Mouse (Mus musculus): ENCODE data around the gene Sox9. TPM values are rescaled to one million over a fixed set of nuclear protein-coding genes. Genes with fewer than 3 reads are reported as not detected.

Gene Sox9
- 48.4 and 60.3 TPM in 2 replicates for polyA plus RNA-seq (2015; fragmentation: Nextera tagmentation; extraction: Ambion mirVana)

DNA sequence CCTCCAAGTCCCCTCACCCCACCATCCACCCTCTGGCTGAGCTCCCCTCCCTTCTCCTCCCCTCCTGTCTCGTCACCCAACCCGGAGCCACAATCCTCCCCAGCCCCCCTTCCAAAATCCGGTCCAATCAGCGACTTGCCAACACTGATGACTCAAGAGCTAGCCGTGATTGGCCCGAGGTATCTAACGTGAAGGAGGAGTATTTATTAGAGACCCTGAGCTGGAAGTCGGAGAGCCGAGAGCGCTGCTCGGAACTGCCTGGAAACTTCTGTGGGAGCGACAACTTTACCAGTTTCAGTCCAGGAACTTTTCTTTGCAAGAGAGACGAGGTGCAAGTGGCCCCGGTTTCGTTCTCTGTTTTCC is at the start of gene Sox9:
Gene Sox9 (plus strand): TSS at position 231 of the 363 bp plus-strand sequence.
- Histone ChIP-seq H3K9ac (replicated peaks; ENCODE audit: low read depth, low read length) (peak within 1 kb of the TSS; percentile 56), H3K27me3 (replicated peaks; ENCODE audit: control insufficient read depth, insufficient read depth, low read length) (no peaks in the 10 kb centered on the region; the same call in none of the 2 replicates), H3K27ac (ENCODE audit: low read length) (peak within 1 kb of the TSS; percentile 84), H3K4me3 (replicated peaks; ENCODE audit: low read length) (peak within 1 kb of the TSS; percentile 58), H3K4me1 (replicated peaks; ENCODE audit: control insufficient read depth, insufficient read depth, low read length) (peaks cover 32% of the 10 kb centered on the region), H3K9me3 (ENCODE audit: control insufficient read depth, low read length) (no peaks in the 10 kb centered on the region), H3K36me3 (ENCODE audit: control insufficient read depth, insufficient read depth) (no peaks in the 10 kb centered on the region), H3K4me2 (ENCODE audit: low read length) (peak within 1 kb of the TSS; percentile 80)
- WGBS: under 1% methylated on average over 13 of the region's 15 CpGs
- ATAC-seq: peak; percentile 93

DNA sequence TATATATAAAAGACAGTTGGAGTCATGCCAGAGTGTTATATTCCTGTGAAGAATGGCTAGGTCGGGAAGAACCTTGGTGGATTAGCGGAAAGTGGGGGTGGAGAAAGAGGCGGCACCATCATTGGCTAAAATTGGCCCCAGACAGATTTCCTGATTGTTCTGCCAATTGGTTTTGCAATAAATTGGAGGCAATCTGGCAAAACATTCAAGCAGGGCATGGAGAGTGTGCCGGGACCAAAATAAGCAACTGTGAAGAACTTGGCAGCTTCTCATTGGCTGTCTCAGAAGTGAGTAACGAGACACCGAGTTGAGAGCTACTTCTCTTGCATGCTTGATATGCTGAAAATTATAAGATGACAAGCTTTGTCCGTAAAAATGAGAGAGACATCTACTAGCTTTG is 49.6 kb upstream of the Sox9 start:
- Histone ChIP-seq H3K27me3 (replicated peaks; ENCODE audit: control insufficient read depth, insufficient read depth, low read length) (no peaks in the 10 kb centered on the region), H3K36me3 (ENCODE audit: control insufficient read depth, insufficient read depth) (no peaks in the 10 kb centered on the region), H3K4me3 (replicated peaks; ENCODE audit: low read length) (no peak overlapping the region), H3K4me2 (ENCODE audit: low read length) (no peak overlapping the region), H3K9me3 (ENCODE audit: control insufficient read depth, low read length) (no peaks in the 10 kb centered on the region), H3K27ac (ENCODE audit: low read length) (no peak overlapping the region), H3K9ac (replicated peaks; ENCODE audit: low read depth, low read length) (no peak overlapping the region), H3K4me1 (replicated peaks; ENCODE audit: control insufficient read depth, insufficient read depth, low read length) (no peaks in the 10 kb centered on the region)
- ATAC-seq: no peak
- 41% methylated on average over 7 of the region's 7 CpGs for WGBS

DNA sequence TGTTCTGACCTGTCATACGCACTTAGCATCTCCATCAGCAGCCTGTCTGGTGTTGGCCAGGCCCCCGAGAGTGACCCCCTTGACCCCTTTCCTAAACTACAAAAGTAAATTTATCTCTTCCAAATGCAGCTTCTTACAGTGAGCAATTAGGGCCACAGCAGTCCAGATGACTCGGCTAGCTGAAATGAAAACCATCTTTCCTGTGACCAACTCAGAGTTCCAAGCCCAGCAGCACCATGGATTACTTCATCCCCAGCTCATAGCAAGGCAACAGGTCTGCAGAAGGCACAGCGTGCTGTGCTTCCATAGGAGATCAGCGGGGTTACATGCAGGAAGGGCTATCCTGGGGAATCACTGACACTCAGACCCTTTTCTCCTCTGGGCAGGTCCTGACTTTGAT is 45.0 kb upstream of the Sox9 start:
- H3K9ac ChIP-seq (replicated peaks; ENCODE audit: low read depth, low read length): no peak overlapping the region
- no peak overlapping the region for H3K27ac ChIP-seq (ENCODE audit: low read length)
- H3K27me3 ChIP-seq (replicated peaks; ENCODE audit: control insufficient read depth, insufficient read depth, low read length): no peaks in the 10 kb centered on the region
- ATAC-seq: no peak
- no peaks in the 10 kb centered on the region for H3K9me3 ChIP-seq (ENCODE audit: control insufficient read depth, low read length)
- H3K4me2 ChIP-seq (ENCODE audit: low read length): no peak overlapping the region
- no peak overlapping the region for H3K4me3 ChIP-seq (replicated peaks; ENCODE audit: low read length)
- no peaks in the 10 kb centered on the region for H3K4me1 ChIP-seq (replicated peaks; ENCODE audit: control insufficient read depth, insufficient read depth, low read length)
- no peaks in the 10 kb centered on the region for H3K36me3 ChIP-seq (ENCODE audit: control insufficient read depth, insufficient read depth)
- 89% methylated on average over 5 of the region's 5 CpGs for WGBS

DNA sequence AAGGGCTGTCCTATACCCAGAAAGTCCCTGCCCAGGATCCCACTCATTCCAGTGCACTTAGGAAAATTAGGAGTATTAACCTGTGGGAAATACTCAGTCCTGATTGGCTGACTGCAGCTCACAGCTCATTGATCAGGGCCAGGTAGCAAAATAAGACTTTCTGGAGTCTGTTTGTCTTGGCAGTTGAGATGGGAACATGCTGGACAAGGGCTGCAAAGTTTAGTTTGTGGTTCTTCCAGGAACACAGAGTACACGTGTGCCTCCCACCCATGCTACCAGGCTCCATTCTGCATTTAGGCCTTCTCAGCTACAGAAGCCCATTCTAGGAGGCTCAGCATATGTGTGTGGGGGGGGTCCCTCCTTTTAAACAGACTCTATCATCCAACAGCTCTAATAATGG is 42.3 kb upstream of the Sox9 start:
- 97% methylated on average over 1 of the region's 1 CpGs for WGBS
- no peak overlapping the region for H3K4me2 ChIP-seq (ENCODE audit: low read length)
- no peak overlapping the region for H3K9ac ChIP-seq (replicated peaks; ENCODE audit: low read depth, low read length)
- H3K9me3 ChIP-seq (ENCODE audit: control insufficient read depth, low read length): no peaks in the 10 kb centered on the region
- H3K27me3 ChIP-seq (replicated peaks; ENCODE audit: control insufficient read depth, insufficient read depth, low read length): no peaks in the 10 kb centered on the region
- no peaks in the 10 kb centered on the region for H3K4me1 ChIP-seq (replicated peaks; ENCODE audit: control insufficient read depth, insufficient read depth, low read length)
- H3K36me3 ChIP-seq (ENCODE audit: control insufficient read depth, insufficient read depth): no peaks in the 10 kb centered on the region
- ATAC-seq: no peak
- no peak overlapping the region for H3K27ac ChIP-seq (ENCODE audit: low read length)
- H3K4me3 ChIP-seq (replicated peaks; ENCODE audit: low read length): no peak overlapping the region

DNA sequence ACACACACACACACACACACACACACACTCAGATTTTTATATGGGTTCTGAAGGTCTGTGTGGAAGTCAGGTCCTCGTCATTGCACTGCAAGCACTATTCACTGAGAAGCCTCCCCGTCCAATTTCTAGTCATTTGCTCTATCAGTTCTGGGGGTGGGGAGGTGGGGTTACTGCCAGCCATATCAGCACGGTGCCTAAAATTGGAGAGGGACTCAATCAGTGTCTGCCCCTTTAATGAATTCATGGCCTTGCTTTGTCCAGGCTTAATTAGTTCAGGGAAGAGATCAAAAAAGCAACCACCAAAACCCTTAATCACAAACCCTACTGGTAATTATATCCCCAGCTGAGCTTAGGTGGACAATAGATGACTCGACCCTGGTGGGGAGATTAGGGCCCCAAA is 25.5 kb upstream of the Sox9 start:
- 5% methylated on average over 4 of the region's 4 CpGs for WGBS
- H3K36me3 ChIP-seq (ENCODE audit: control insufficient read depth, insufficient read depth): no peaks in the 10 kb centered on the region
- no peak for ATAC-seq
- no peak overlapping the region for H3K27ac ChIP-seq (ENCODE audit: low read length)
- H3K4me2 ChIP-seq (ENCODE audit: low read length): no peak overlapping the region
- no peaks in the 10 kb centered on the region for H3K27me3 ChIP-seq (replicated peaks; ENCODE audit: control insufficient read depth, insufficient read depth, low read length)
- H3K9ac ChIP-seq (replicated peaks; ENCODE audit: low read depth, low read length): no peak overlapping the region
- H3K4me1 ChIP-seq (replicated peaks; ENCODE audit: control insufficient read depth, insufficient read depth, low read length): no peaks in the 10 kb centered on the region; the same call in 1 of the 2 replicates
- no peak overlapping the region for H3K4me3 ChIP-seq (replicated peaks; ENCODE audit: low read length)
- no peaks in the 10 kb centered on the region for H3K9me3 ChIP-seq (ENCODE audit: control insufficient read depth, low read length)

DNA sequence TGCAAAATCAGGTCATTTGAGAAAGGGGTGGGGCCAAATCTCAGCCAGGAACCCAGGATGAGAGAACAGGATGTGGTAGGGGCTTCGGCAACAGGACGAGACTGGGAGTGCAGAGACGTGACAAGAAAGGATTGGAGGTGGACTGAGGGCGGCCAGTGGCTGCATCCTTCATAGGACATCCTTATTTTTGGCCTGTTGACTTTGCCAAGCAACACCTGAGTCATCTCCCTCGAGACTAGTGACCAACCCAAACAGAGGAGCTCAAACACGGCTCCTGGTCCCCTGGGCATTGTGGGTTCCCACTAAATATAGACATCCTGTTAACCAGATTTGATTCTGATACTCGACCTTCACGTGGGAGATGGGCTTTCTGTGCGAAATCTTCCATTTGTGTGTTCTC is 24.0 kb upstream of the Sox9 start:
- WGBS: 79% methylated on average over 9 of the region's 9 CpGs
- no peak overlapping the region for H3K4me3 ChIP-seq (replicated peaks; ENCODE audit: low read length)
- no peaks in the 10 kb centered on the region; the same call in 1 of the 2 replicates for H3K4me1 ChIP-seq (replicated peaks; ENCODE audit: control insufficient read depth, insufficient read depth, low read length)
- no peak for ATAC-seq
- H3K4me2 ChIP-seq (ENCODE audit: low read length): no peak overlapping the region
- no peaks in the 10 kb centered on the region for H3K9me3 ChIP-seq (ENCODE audit: control insufficient read depth, low read length)
- no peak overlapping the region for H3K9ac ChIP-seq (replicated peaks; ENCODE audit: low read depth, low read length)
- H3K27ac ChIP-seq (ENCODE audit: low read length): no peak overlapping the region
- H3K36me3 ChIP-seq (ENCODE audit: control insufficient read depth, insufficient read depth): no peaks in the 10 kb centered on the region
- H3K27me3 ChIP-seq (replicated peaks; ENCODE audit: control insufficient read depth, insufficient read depth, low read length): no peaks in the 10 kb centered on the region

DNA sequence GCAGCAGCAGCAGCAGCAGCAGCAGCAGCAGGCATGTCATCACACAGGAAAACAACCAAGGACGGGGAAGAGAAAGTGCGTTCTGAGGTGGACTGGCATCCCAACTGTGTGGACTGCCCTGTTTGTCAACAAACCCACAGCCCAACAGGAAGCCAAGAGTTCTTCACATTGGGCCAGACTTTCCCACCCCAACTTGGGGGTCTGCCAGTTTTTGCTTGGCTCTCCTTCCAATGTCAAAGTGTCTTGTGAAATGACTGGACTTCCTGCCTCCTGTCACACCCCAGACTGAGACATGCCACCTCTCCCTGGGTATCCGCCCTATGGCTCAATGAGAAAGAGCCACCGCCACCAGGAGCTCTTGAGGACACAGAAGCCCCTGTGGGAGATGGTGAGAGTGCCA is 15.1 kb upstream of the Sox9 start:
- H3K27me3 ChIP-seq (replicated peaks; ENCODE audit: control insufficient read depth, insufficient read depth, low read length): no peaks in the 10 kb centered on the region
- WGBS: 85% methylated on average over 4 of the region's 4 CpGs
- no peak overlapping the region for H3K4me3 ChIP-seq (replicated peaks; ENCODE audit: low read length)
- no peak for ATAC-seq
- no peak overlapping the region for H3K4me2 ChIP-seq (ENCODE audit: low read length)
- H3K4me1 ChIP-seq (replicated peaks; ENCODE audit: control insufficient read depth, insufficient read depth, low read length): no peaks in the 10 kb centered on the region
- no peaks in the 10 kb centered on the region for H3K36me3 ChIP-seq (ENCODE audit: control insufficient read depth, insufficient read depth)
- no peak overlapping the region for H3K27ac ChIP-seq (ENCODE audit: low read length)
- H3K9me3 ChIP-seq (ENCODE audit: control insufficient read depth, low read length): no peaks in the 10 kb centered on the region
- no peak overlapping the region for H3K9ac ChIP-seq (replicated peaks; ENCODE audit: low read depth, low read length)

DNA sequence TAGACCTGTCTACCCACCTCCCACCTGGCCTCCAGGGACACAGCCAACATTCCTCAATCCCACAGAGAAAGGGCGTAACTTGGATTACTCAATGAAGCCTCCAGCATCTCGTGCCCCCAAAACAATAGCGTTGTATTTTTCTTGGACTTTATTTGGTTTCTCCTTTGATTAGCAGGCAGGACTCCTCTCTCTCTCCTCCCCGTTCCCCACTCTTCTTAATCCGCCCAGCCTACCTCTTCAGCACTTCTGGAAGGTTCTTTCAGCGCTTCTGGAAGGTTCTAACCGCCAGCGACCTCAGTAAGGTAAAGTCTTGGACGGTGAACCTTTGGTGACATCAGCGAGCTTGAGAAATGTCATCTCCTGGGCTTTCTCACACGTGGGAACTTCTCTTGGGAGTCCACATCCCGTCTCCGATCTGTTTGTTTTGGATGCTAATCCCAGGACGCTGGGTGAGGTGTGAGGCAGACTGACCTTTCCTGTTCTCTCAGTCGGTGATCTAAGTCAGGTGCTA is 14.4 kb upstream of the Sox9 start:
- no peak overlapping the region for H3K4me2 ChIP-seq (ENCODE audit: low read length)
- no peak overlapping the region for H3K9ac ChIP-seq (replicated peaks; ENCODE audit: low read depth, low read length)
- H3K9me3 ChIP-seq (ENCODE audit: control insufficient read depth, low read length): no peaks in the 10 kb centered on the region
- 87% methylated on average over 15 of the region's 15 CpGs for WGBS
- ATAC-seq: no peak
- H3K27me3 ChIP-seq (replicated peaks; ENCODE audit: control insufficient read depth, insufficient read depth, low read length): no peaks in the 10 kb centered on the region
- H3K4me3 ChIP-seq (replicated peaks; ENCODE audit: low read length): no peak overlapping the region
- H3K27ac ChIP-seq (ENCODE audit: low read length): no peak overlapping the region
- no peaks in the 10 kb centered on the region for H3K4me1 ChIP-seq (replicated peaks; ENCODE audit: control insufficient read depth, insufficient read depth, low read length)
- H3K36me3 ChIP-seq (ENCODE audit: control insufficient read depth, insufficient read depth): no peaks in the 10 kb centered on the region

DNA sequence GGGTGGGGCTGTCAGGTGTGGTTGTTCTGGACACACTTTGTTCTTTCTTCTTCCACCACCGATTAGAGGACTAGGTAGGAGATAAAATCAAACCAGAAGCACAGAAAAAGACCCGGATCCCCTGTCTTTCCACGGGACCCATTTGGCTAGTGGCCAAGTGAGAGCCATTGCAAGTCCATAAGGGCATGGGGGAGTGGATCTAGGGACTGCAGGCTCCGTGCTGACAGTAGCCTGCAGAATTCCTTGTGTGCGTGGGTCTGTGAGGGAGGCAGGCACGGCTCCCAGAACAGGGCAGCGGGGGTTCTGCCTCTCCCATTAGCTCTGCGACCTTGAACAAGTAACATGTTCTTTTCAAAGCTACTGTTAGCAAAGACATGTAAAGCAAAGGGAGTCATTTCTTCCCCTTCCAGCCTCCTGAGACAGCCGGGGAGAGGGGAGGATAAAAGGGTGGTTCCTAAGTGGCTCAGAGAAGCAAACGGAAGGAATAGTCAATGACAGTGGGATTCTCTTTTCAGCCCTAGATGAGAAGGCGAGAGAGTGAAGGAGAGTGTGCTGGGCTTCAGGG is 9.2 kb upstream of the Sox9 start:
- Histone ChIP-seq H3K9me3 (ENCODE audit: control insufficient read depth, low read length) (no peaks in the 10 kb centered on the region), H3K27ac (ENCODE audit: low read length) (no peak overlapping the region), H3K4me3 (replicated peaks; ENCODE audit: low read length) (no peak overlapping the region), H3K36me3 (ENCODE audit: control insufficient read depth, insufficient read depth) (no peaks in the 10 kb centered on the region), H3K4me1 (replicated peaks; ENCODE audit: control insufficient read depth, insufficient read depth, low read length) (no peaks in the 10 kb centered on the region; the same call in 1 of the 2 replicates), H3K4me2 (ENCODE audit: low read length) (no peak overlapping the region), H3K9ac (replicated peaks; ENCODE audit: low read depth, low read length) (no peak overlapping the region), H3K27me3 (replicated peaks; ENCODE audit: control insufficient read depth, insufficient read depth, low read length) (no peaks in the 10 kb centered on the region; the same call in 1 of the 2 replicates)
- 33% methylated on average over 11 of the region's 11 CpGs for WGBS
- no peak for ATAC-seq

DNA sequence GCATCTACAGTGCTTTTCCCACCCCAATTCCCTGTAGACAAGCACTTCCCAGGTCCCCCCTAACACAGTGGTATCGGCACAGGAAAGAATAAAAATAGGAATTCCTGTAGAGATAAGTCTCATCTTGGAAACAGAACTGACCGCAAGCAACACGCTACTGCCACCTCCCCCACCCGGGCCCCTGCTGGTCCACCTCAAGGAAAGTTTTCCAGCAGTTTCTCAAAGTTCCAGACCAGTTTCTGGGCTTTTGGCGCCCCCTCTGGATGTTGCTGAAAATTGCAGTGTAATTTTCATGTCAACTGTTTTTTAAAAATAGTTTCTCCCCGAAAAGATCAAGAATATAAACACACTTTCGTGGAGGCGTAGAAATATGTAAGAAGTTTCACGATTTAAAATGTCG is 2.3 kb upstream of the Sox9 start:
- Histone ChIP-seq H3K36me3 (ENCODE audit: control insufficient read depth, insufficient read depth) (no peaks in the 10 kb centered on the region), H3K27ac (ENCODE audit: low read length) (no peak overlapping the region), H3K9ac (replicated peaks; ENCODE audit: low read depth, low read length) (no peak overlapping the region), H3K4me3 (replicated peaks; ENCODE audit: low read length) (no peak overlapping the region), H3K4me2 (ENCODE audit: low read length) (no peak overlapping the region), H3K9me3 (ENCODE audit: control insufficient read depth, low read length) (no peaks in the 10 kb centered on the region), H3K4me1 (replicated peaks; ENCODE audit: control insufficient read depth, insufficient read depth, low read length) (peaks cover 31% of the 10 kb centered on the region), H3K27me3 (replicated peaks; ENCODE audit: control insufficient read depth, insufficient read depth, low read length) (no peaks in the 10 kb centered on the region; the same call in none of the 2 replicates)
- 1% methylated on average over 10 of the region's 10 CpGs for WGBS
- no peak for ATAC-seq
